Mouse (Mus musculus) B cell, adult 67 days (primary cell): ENCODE results near the gene 1700088E04Rik. TPM values are rescaled to one million over a fixed set of nuclear protein-coding genes. Genes with fewer than 3 reads are reported as not detected.

ENCODE experiments used
- total RNA-seq, 2 experiments: library from RNA; stranded (reverse); gene quantifications; 4 replicates each; pipeline ENCODE4 v1.2.4; 2023

The 1700088E04Rik gene
- not detected for total RNA-seq

GRCm38 (mm10) chr15:79140866-79141565, at the start of gene 1700088E04Rik, which contains the start of gene Polr2f:
TSS of gene 1700088E04Rik (minus strand) at chr15:79141253.
TSS of gene Polr2f (plus strand) at chr15:79141009.

GRCm38 (mm10) chr15:79165140-79165539, 24.1 kb upstream of the 1700088E04Rik start, which contains the start of gene Sox10:
TSS of gene Sox10 (minus strand) at chr15:79165240.

GRCm38 (mm10) chr15:79108421-79109320, 32.4 kb downstream of the 1700088E04Rik start, which contains the start of gene Micall1:
TSS of gene Micall1 (plus strand) at chr15:79108898.

Other genes with a start within 250 kb of the 1700088E04Rik start
- gene Gm49510, start 241.6 kb downstream of the 1700088E04Rik start, total RNA-seq = under 1 TPM in 1 of 2 experiments, not detected in 1; 0.80 TPM
- 10 to 100 TPM; 60.9 to 70.6 TPM for gene Sh3bp1, start 241.5 kb downstream of the 1700088E04Rik start, total RNA-seq
- 1 to 10 TPM; 9.8 to 9.9 TPM for gene Pdxp, start 227.3 kb downstream of the 1700088E04Rik start, total RNA-seq
- gene Lgals1, start 214.5 kb downstream of the 1700088E04Rik start, total RNA-seq = 10 to 100 TPM in 1 of 2 experiments, 1 to 10 TPM in 1; 7.2 to 10.1 TPM
- gene Nol12, start 206.3 kb downstream of the 1700088E04Rik start, total RNA-seq = 10 to 100 TPM; 36.2 to 47.2 TPM
- gene Triobp, start 193.5 kb downstream of the 1700088E04Rik start, total RNA-seq = 10 to 100 TPM; 46.6 to 65.7 TPM
- gene H1f0, start 112.8 kb downstream of the 1700088E04Rik start, total RNA-seq = 1 to 10 TPM; 1.9 to 2.1 TPM
- not detected for gene Galr3, start 99.4 kb downstream of the 1700088E04Rik start, total RNA-seq
- gene Ankrd54, start 78.4 kb downstream of the 1700088E04Rik start, total RNA-seq = 10 to 100 TPM; 38.2 to 38.8 TPM
- gene Eif3l, start 66.1 kb downstream of the 1700088E04Rik start, total RNA-seq = 100 to 1,000 TPM; 114 to 115 TPM
- 10 to 100 TPM; 50.9 to 53.1 TPM for gene Micall1, start 32.4 kb downstream of the 1700088E04Rik start, total RNA-seq
- gene Polr2f, start 244 bp downstream of the 1700088E04Rik start, total RNA-seq = 10 to 100 TPM; 56.6 to 57.0 TPM
- gene Sox10, start 24.0 kb upstream of the 1700088E04Rik start, total RNA-seq = not detected
- gene Pick1, start 87.9 kb upstream of the 1700088E04Rik start, total RNA-seq = 10 to 100 TPM; 38.4 to 39.1 TPM
- gene Gm49486, start 88.1 kb upstream of the 1700088E04Rik start, total RNA-seq = 1 to 10 TPM; 1.1 to 1.6 TPM
- not detected for gene Slc16a8, start 113.5 kb upstream of the 1700088E04Rik start, total RNA-seq
- not detected for gene Baiap2l2, start 144.3 kb upstream of the 1700088E04Rik start, total RNA-seq
- 10 to 100 TPM; 13.9 to 17.1 TPM for gene Pla2g6, start 187.1 kb upstream of the 1700088E04Rik start, total RNA-seq
- 10 to 100 TPM; 19.4 to 43.8 TPM for gene Maff, start 205.4 kb upstream of the 1700088E04Rik start, total RNA-seq